Mouse (Mus musculus) cerebellum, adult 2 months (tissue): ENCODE results near the gene Zfyve28. TPM values are rescaled to one million over a fixed set of nuclear protein-coding genes. Genes with fewer than 3 reads are reported as not detected.

ENCODE experiments used
- DNase-seq, 2 experiments: peaks; one replicate each; pipeline ENCODE4 v3.0.0; 2021
- H3K27ac ChIP-seq: fragments of 200-500 bp; 2 replicates; pipeline ENCODE4 v1.5.1; 2012; ENCODE audit warnings: low read length, control low read depth, inconsistent platforms; ENCODE audit not compliant: insufficient read depth
- H3K27me3 ChIP-seq: fragments of 200-500 bp; 2 replicates; pipeline ENCODE4 v1.6.1; 2012; ENCODE audit warnings: inconsistent platforms, mild to moderate bottlenecking, low read length, moderate library complexity; ENCODE audit not compliant: control insufficient read depth, insufficient read depth
- H3K4me1 ChIP-seq: fragments of 200-500 bp; 2 replicates; pipeline ENCODE4 v1.6.1; 2011; ENCODE audit warnings: low read length; ENCODE audit not compliant: control insufficient read depth, insufficient read depth
- H3K4me3 ChIP-seq: fragments of 200-500 bp; replicated peaks from 2 replicates; pipeline ENCODE3; 2011; ENCODE audit warnings: mild to moderate bottlenecking, low read depth, low read length, control low read depth; ENCODE audit not compliant: insufficient read depth
- CTCF ChIP-seq: fragments of 200-500 bp; IDR thresholded peaks from 2 replicates; pipeline ENCODE4 v1.5.1; 2011; ENCODE audit warnings: low read depth, mild to moderate bottlenecking, control low read depth, low read length, moderate library complexity, borderline replicate concordance; ENCODE audit not compliant: insufficient read depth
- POLR2A ChIP-seq: fragments of 200-500 bp; IDR thresholded peaks from 2 replicates; pipeline ENCODE4 v1.6.1; 2011; ENCODE audit warnings: low read length, control low read depth, borderline replicate concordance; ENCODE audit not compliant: insufficient read depth
- WGBS: fragments of 180-500 bp; shearing (Covaris S2); methylation state at CpG from one replicate; pipeline ENCODE4 v1.1.7; 2018; 5-methylcytosine and 5-hydroxymethylcytosine counted together
- polyA plus RNA-seq: library from polyadenylated mRNA; depleted of rRNA; stranded (reverse); fragments of >200 nt; gene quantifications from 2 replicates; pipeline ENCODE4 v1.2.3, GENCODE M21; 2012

Zfyve28 gene
- polyA plus RNA-seq, 1 experiment: 62.9 TPM

- 45% methylated on average over 2 of the region's 2 CpGs for WGBS
- H3K27me3 ChIP-seq: no peaks in the 10 kb centered on the region
- peaks cover 11% of the 10 kb centered on the region for H3K4me1 ChIP-seq
- no peak overlapping the region for H3K4me3 ChIP-seq
- H3K27ac ChIP-seq: no peak overlapping the region
- no peak for DNase-seq
- TF ChIP-seq CTCF (no peak), POLR2A (no peak)
These were observed 6.4 kb upstream of the Zfyve28 start for GRCm38 (mm10) chr5:34294696-34295095.

GRCm38 (mm10) chr5:34293363-34293762 is 5.1 kb upstream of the Zfyve28 start:
- TF ChIP-seq CTCF: peak; percentile 15; the same call in 1 of the 2 replicates
- no peak for TF ChIP-seq POLR2A
- no peak overlapping the region for H3K27ac ChIP-seq
- no peak overlapping the region for H3K4me3 ChIP-seq
- WGBS: 83% methylated on average over 6 of the region's 6 CpGs
- no peak for DNase-seq
- H3K4me1 ChIP-seq: peaks cover under 1% of the 10 kb centered on the region; the same call in 1 of the 2 replicates
- H3K27me3 ChIP-seq: no peaks in the 10 kb centered on the region

- H3K27me3 ChIP-seq: no peaks in the 10 kb centered on the region
- H3K4me3 ChIP-seq: no peak overlapping the region
- DNase-seq: peak; percentile 29 to 34
- no peak overlapping the region for H3K27ac ChIP-seq
- 38% methylated on average over 2 of the region's 2 CpGs for WGBS
- H3K4me1 ChIP-seq: peaks cover 9% of the 10 kb centered on the region; the same call in 1 of the 2 replicates
- TF ChIP-seq CTCF (no peak), POLR2A (no peak)
These were observed 1.0 kb upstream of the Zfyve28 start for GRCm38 (mm10) chr5:34289286-34289685.

- peak overlapping the region; percentile 85 for H3K4me3 ChIP-seq
- WGBS: 1% methylated on average over 18 of the region's 18 CpGs
- H3K4me1 ChIP-seq: peaks cover 21% of the 10 kb centered on the region
- H3K27me3 ChIP-seq: no peaks in the 10 kb centered on the region
- TF ChIP-seq CTCF (no peak), POLR2A (no peak)
- no peak for DNase-seq
- H3K27ac ChIP-seq: peak overlapping the region; percentile 80
These were observed 457 bp downstream of the Zfyve28 start for GRCm38 (mm10) chr5:34287838-34288145.

GRCm38 (mm10) chr5:34287001-34287837 is 1.0 kb downstream of the Zfyve28 start:
- DNase-seq: peak; percentile 74 to 78
- WGBS: under 1% methylated on average over 54 of the region's 54 CpGs
- peaks cover 26% of the 10 kb centered on the region for H3K4me1 ChIP-seq
- peak overlapping the region; percentile 85 for H3K4me3 ChIP-seq
- H3K27me3 ChIP-seq: no peaks in the 10 kb centered on the region
- TF ChIP-seq CTCF (no peak), POLR2A (no peak)
- H3K27ac ChIP-seq: peak overlapping the region; percentile 80

GRCm38 (mm10) chr5:34286516-34286915 is 1.7 kb downstream of the Zfyve28 start:
- Histone ChIP-seq H3K4me1 (peaks cover 33% of the 10 kb centered on the region), H3K4me3 (peak overlapping the region; percentile 85), H3K27me3 (no peaks in the 10 kb centered on the region), H3K27ac (peak overlapping the region; percentile 80; the same call in 1 of the 2 replicates)
- DNase-seq: peak; percentile 60 to 64
- 2% methylated on average over 11 of the region's 11 CpGs for WGBS
- TF ChIP-seq POLR2A (no peak), CTCF (no peak)

GRCm38 (mm10) chr5:34285285-34285684 is 3.0 kb downstream of the Zfyve28 start:
- no peak for DNase-seq
- Histone ChIP-seq H3K4me3 (peak overlapping the region; percentile 42), H3K27ac (peak overlapping the region; percentile 27; the same call in 1 of the 2 replicates), H3K4me1 (peaks cover 41% of the 10 kb centered on the region), H3K27me3 (no peaks in the 10 kb centered on the region)
- TF ChIP-seq POLR2A: no peak
- no peak for TF ChIP-seq CTCF
- WGBS: 55% methylated on average over 2 of the region's 2 CpGs

- 14% methylated on average over 3 of the region's 3 CpGs for WGBS
These were observed 4.0 kb downstream of the Zfyve28 start for GRCm38 (mm10) chr5:34284156-34284750.

More at GRCm38 (mm10) chr5:34284156-34284750, 4.0 kb downstream of the Zfyve28 start:
- Histone ChIP-seq H3K27ac (peak overlapping the region; percentile 27; the same call in 1 of the 2 replicates), H3K27me3 (no peaks in the 10 kb centered on the region), H3K4me3 (peak overlapping the region; percentile 17), H3K4me1 (peaks cover 51% of the 10 kb centered on the region)
- TF ChIP-seq POLR2A (no peak), CTCF (no peak)
- DNase-seq: peak; percentile 45 to 55
